Mouse (Mus musculus): Measurements from ENCODE around the gene Wdr35. TPM values are rescaled to one million over a fixed set of nuclear protein-coding genes. Genes with fewer than 3 reads are reported as not detected.
A peak's percentile ranks its signal among the peaks of the same experiment; 100 is the strongest.

Wdr35 gene
- total and polyA plus RNA-seq, 3 experiments, result 5.9 to 8.8 (median 7.4) TPM

DNA sequence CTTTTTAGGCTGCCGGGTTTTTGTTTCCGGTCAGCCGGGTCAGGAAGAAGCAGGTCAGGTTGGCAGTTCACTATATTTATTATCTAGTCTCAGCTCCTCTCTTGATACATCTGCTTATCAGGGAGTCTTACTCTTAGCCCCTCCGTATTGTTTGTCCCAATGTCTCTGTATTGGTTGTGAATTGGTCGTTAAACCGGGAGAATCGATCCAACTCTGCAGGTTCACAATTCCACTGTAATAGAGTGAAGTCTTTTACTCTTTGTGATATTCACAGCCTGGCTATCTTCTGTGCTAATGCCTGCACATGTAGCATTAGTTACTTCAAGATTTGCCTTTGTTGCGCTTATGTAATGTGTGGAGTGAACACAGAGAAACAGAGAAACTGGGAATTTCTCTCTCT, 57.5 kb downstream of the Wdr35 start:
- Histone ChIP-seq H3K79me2 (replicated peaks; ENCODE audit: control insufficient read depth, extremely low read depth, insufficient read depth, poor library complexity, severe bottlenecking) (no peaks in the 10 kb centered on the region; the same call in 1 of the 2 replicates), H3K27ac (ENCODE audit: insufficient read depth, low read depth) (no peak overlapping the region), H3K36me3 (replicated peaks in 1 of 2; ENCODE audit: control insufficient read depth in 1 of 2, insufficient read depth in 1 of 2, low read length in 1 of 2) (peaks cover 0 to 13% of the 10 kb centered on the region in 2 experiments), H3K9ac (ENCODE audit: insufficient read depth, low read depth) (peak overlapping the region; percentile 71), H3K4me1 (ENCODE audit: control insufficient read depth in 1 of 2, insufficient read depth in 2 of 2) (peaks cover 6 to 10% of the 10 kb centered on the region in 2 experiments; a peak in 3 of 4 replicates), H3K27me3 (replicated peaks) (no peaks in the 10 kb centered on the region), H3K4me2 (ENCODE audit: insufficient read depth, low read depth, poor library complexity, severe bottlenecking) (peak overlapping the region; percentile 100), H3K4me3 (replicated peaks in 1 of 3; ENCODE audit: low read depth in 2 of 3, low read length in 2 of 3, poor library complexity in 1 of 3) (peak overlapping the region in 1 of 3 experiments; percentile 69), H3K9me3 (replicated peaks; ENCODE audit: low read length) (no peaks in the 10 kb centered on the region)
- DNase-seq (ENCODE audit: extremely low read depth), result no peak
- in situ Hi-C loops (cut with MboI; ENCODE audit: low pct_ligation_motif_present, low pct_unique_long_range_greater_than_20kb, low sequenced_read_pairs) (no loop called here), dilution Hi-C loops (cut with MboI; ENCODE audit: extremely low pct_ligation_motif_present, extremely low pct_unique_long_range_greater_than_20kb, low sequenced_read_pairs) (no loop called here)
- no peak for TF ChIP-seq TCF12 (IDR thresholded peaks at IDR 0.05; ENCODE audit: low read depth, low read length)
- no peak for TF ChIP-seq CHD1 (IDR thresholded peaks at IDR 0.05; ENCODE audit: low read depth, low read length)
- no peak for TF ChIP-seq IRF4 (IDR thresholded peaks at IDR 0.05; ENCODE audit: low read depth, low read length)
- no peak for TF ChIP-seq ELF1 (IDR thresholded peaks at IDR 0.05; ENCODE audit: low read depth, low read length)
- no peak for TF ChIP-seq MEF2A (IDR thresholded peaks at IDR 0.05; ENCODE audit: borderline replicate concordance, low read depth, low read length)
- no peak for TF ChIP-seq MXI1 (IDR thresholded peaks at IDR 0.05; ENCODE audit: low read depth, low read length)
- TF ChIP-seq MYC (IDR thresholded peaks at IDR 0.05; ENCODE audit: low read depth, low read length), result no peak
- no peak for TF ChIP-seq MAX (IDR thresholded peaks at IDR 0.05; ENCODE audit: low read length)
- no peak for TF ChIP-seq HCFC1 (IDR thresholded peaks at IDR 0.05; ENCODE audit: low read depth, low read length)
- TF ChIP-seq CTCF (conservative IDR thresholded peaks at IDR 0.05 in 1 of 2, IDR thresholded peaks at IDR 0.05 in 1 of 2; ENCODE audit: low read depth in 2 of 2, low read length in 2 of 2), result no peak
- no peak for TF ChIP-seq UBTF (IDR thresholded peaks at IDR 0.05; ENCODE audit: low read depth, low read length)

DNA sequence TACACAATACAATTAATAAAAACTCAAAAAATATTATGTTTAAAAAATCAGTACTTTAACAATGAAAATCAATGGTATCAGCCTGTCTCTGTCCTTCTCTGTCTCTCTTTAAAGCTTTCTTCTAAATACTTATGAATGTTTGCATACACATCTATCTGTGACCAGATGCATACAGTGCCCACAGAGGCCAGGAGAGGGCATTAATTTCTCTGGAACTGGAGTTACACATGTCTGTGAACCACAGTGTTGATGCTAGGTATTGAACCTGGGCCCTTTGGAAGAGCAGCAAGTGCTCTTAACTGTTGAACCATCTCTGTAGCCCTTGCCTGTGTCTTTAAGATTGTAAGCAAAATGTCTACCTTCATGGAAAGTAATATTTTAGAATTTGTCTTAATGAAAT, 59.4 kb downstream of the Wdr35 start:
- no peak for DNase-seq (ENCODE audit: extremely low read depth)
- no peak overlapping the region for H3K9ac ChIP-seq (ENCODE audit: insufficient read depth, low read depth)
- no peaks in the 10 kb centered on the region for H3K9me3 ChIP-seq (replicated peaks; ENCODE audit: low read length)
- TF ChIP-seq MYC (IDR thresholded peaks at IDR 0.05; ENCODE audit: low read depth, low read length), result no peak
- no peak for TF ChIP-seq KAT2A (IDR thresholded peaks at IDR 0.05; ENCODE audit: insufficient replicate concordance, low read length)
- no peak for TF ChIP-seq ETS1 (conservative IDR thresholded peaks at IDR 0.05; ENCODE audit: low read depth, low read length)
- no peak for TF ChIP-seq MAX (IDR thresholded peaks at IDR 0.05; ENCODE audit: low read length)
- TF ChIP-seq HCFC1 (IDR thresholded peaks at IDR 0.05; ENCODE audit: low read depth, low read length), result no peak
- TF ChIP-seq GABPA (IDR thresholded peaks at IDR 0.05; ENCODE audit: insufficient replicate concordance, low read depth, low read length), result no peak
- no peak for TF ChIP-seq USF1 (IDR thresholded peaks at IDR 0.05; ENCODE audit: low read depth, low read length)
- dilution Hi-C loops (cut with MboI; ENCODE audit: extremely low pct_ligation_motif_present, extremely low pct_unique_long_range_greater_than_20kb, low sequenced_read_pairs) (no loop called here), in situ Hi-C loops (cut with MboI; ENCODE audit: low pct_ligation_motif_present, low pct_unique_long_range_greater_than_20kb, low sequenced_read_pairs) (no loop called here)
- no peak overlapping the region for H3K4me2 ChIP-seq (ENCODE audit: insufficient read depth, low read depth, poor library complexity, severe bottlenecking)
- H3K27ac ChIP-seq (ENCODE audit: insufficient read depth, low read depth), result no peak overlapping the region
- peaks cover 0 to 10% of the 10 kb centered on the region in 2 experiments for H3K36me3 ChIP-seq (replicated peaks in 1 of 2; ENCODE audit: control insufficient read depth in 1 of 2, insufficient read depth in 1 of 2, low read length in 1 of 2)
- H3K27me3 ChIP-seq (replicated peaks), result no peaks in the 10 kb centered on the region
- H3K79me2 ChIP-seq (replicated peaks; ENCODE audit: control insufficient read depth, extremely low read depth, insufficient read depth, poor library complexity, severe bottlenecking), result no peaks in the 10 kb centered on the region; the same call in 1 of the 2 replicates
- no peak overlapping the region for H3K4me3 ChIP-seq (replicated peaks in 1 of 3; ENCODE audit: low read depth in 2 of 3, low read length in 2 of 3, poor library complexity in 1 of 3)
- peaks cover 9 to 14% of the 10 kb centered on the region in 2 experiments for H3K4me1 ChIP-seq (ENCODE audit: control insufficient read depth in 1 of 2, insufficient read depth in 2 of 2)

All from CH12.LX (cell line).